Mouse (Mus musculus): Measurements from ENCODE around the gene Foxb1. TPM values are rescaled to one million over a fixed set of nuclear protein-coding genes. Genes with fewer than 3 reads are reported as not detected.

Foxb1 gene
- not detected in 2 replicates for polyA plus RNA-seq (2015; fragmentation: Nextera tagmentation; extraction: Ambion mirVana)

DNA sequence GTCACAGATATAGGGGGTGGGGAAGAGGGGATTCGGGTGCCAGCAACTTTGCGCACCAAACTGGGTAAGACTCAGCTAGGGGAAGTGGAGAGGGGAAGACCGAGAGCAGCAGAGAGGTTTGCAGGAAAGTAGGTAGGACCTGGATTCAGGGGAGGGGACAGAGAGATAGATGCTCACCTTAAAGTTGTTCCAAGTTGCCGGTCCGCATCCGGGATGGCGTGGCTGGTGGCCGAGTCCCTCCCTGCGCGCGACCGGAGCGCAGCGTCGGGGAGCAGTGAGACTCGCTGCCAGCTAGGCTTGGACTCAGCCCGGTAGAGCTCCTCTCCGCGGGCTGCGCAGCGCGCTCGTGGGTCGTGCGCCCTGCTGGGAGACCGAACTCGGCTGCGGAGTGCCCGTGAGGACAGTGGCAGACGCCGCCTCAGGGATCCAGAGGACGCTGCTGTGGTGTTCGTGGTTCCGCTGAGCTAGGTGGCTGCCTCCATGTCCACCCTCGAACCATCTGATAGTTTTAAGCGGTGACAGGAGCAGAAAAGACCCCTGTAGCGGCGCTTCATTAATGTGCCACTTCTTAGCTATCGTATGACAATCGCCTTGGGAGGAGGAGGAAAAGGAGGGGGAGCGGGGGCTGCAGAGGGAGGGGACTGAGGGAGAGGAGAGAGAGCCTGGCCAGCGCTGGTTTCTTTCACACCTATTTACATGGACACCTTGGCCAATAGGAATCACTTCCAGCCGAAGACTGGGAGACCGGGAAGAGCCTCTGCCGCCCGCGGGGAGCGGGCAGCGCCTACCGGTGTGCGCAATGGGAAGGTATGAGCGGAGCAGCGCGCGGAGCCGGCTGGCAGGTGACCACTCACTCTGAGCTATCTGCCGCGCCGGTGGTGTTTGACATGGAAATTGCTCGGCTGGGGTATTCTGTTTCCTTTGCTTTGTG, at the start of gene Foxb1:
TSS of gene Foxb1 (minus strand) at position 570 of the 931 bp plus-strand sequence.

Other genes starting within 250 kb of the Foxb1 start
- 74.1 and 84.6 TPM in 2 replicates for gene Bnip2, start 228.5 kb upstream of the Foxb1 start, polyA plus RNA-seq (2015; fragmentation: Nextera tagmentation; extraction: Ambion mirVana)

All from skeletal muscle tissue, postnatal 0 days (tissue).